Mouse (Mus musculus): ENCODE results near the gene Sp1. TPM values are rescaled to one million over a fixed set of nuclear protein-coding genes. Genes with fewer than 3 reads are reported as not detected.

The Sp1 gene
- polyA plus RNA-seq, 1 experiment from 2014 or later: 9.6 TPM

GRCm38 (mm10) chr15:102470183-102470604 is 64.3 kb downstream of the Sp1 start, which contains the start of gene Pcbp2:
Gene Pcbp2, plus strand, starts transcription at chr15:102470539.
- Histone ChIP-seq H3K4me1 (peaks cover 16% of the 10 kb centered on the region), H3K27me3 (no peaks in the 10 kb centered on the region), H3K36me3 (peaks cover 18% of the 10 kb centered on the region), H3K9me3 (0 out of 2 replicates have a peak, but pooled peaks cover 3% of the 10 kb centered on the region), H3K27ac (replicated peaks) (peak within 1 kb of the TSS; percentile 96), H3K4me2 (replicated peaks) (peak within 1 kb of the TSS; percentile 62), H3K4me3 (peak within 1 kb of the TSS; percentile 74), H3K9ac (replicated peaks) (peak within 1 kb of the TSS; percentile 94)
- WGBS: under 1% methylated on average over 34 of the region's 40 CpGs
- ATAC-seq (ENCODE audit: low FRiP score, low read depth): peak; percentile 99

GRCm38 (mm10) chr15:102470605-102471294 is 64.8 kb downstream of the Sp1 start:
- ATAC-seq (ENCODE audit: low FRiP score, low read depth): peak; percentile 64
- peak overlapping the region; percentile 74 for H3K4me3 ChIP-seq
- peak overlapping the region; percentile 96 for H3K27ac ChIP-seq (replicated peaks)
- no peaks in the 10 kb centered on the region for H3K27me3 ChIP-seq
- WGBS: under 1% methylated on average over 43 of the region's 67 CpGs
- H3K36me3 ChIP-seq: peaks cover 24% of the 10 kb centered on the region
- H3K9me3 ChIP-seq: 0 out of 2 replicates have a peak, but pooled peaks cover 3% of the 10 kb centered on the region
- H3K9ac ChIP-seq (replicated peaks): peak overlapping the region; percentile 94
- peaks cover 16% of the 10 kb centered on the region for H3K4me1 ChIP-seq
- H3K4me2 ChIP-seq (replicated peaks): peak overlapping the region; percentile 62

DNA sequence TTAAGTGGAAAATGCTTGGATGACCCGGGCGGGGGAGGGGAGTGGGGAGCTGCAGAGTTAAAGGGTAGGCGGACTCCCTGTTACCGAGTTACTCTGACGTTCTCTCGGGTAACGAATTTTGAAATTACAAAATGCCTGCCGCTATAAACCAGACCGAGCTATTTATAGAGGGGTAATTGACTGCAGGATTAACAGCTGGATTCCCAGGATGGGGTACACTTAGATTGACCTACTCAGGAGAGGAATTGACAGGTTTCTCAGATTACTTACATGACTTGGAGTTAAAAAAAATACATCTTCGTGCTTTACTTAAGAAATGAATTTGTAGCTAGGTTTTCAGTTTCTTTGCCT is 65.3 kb downstream of the Sp1 start:
- H3K9ac ChIP-seq (replicated peaks): peak overlapping the region; percentile 94
- H3K4me2 ChIP-seq (replicated peaks): peak overlapping the region; percentile 62
- H3K27ac ChIP-seq (replicated peaks): peak overlapping the region; percentile 96
- peaks cover 16% of the 10 kb centered on the region for H3K4me1 ChIP-seq
- H3K27me3 ChIP-seq: no peaks in the 10 kb centered on the region
- WGBS: 0% methylated on average over 10 of the region's 10 CpGs
- peak overlapping the region; percentile 74 for H3K4me3 ChIP-seq
- H3K36me3 ChIP-seq: peaks cover 29% of the 10 kb centered on the region
- 0 out of 2 replicates have a peak, but pooled peaks cover 3% of the 10 kb centered on the region for H3K9me3 ChIP-seq
- no peak; the same call in 1 of the 2 replicates for ATAC-seq (ENCODE audit: low FRiP score, low read depth)

DNA sequence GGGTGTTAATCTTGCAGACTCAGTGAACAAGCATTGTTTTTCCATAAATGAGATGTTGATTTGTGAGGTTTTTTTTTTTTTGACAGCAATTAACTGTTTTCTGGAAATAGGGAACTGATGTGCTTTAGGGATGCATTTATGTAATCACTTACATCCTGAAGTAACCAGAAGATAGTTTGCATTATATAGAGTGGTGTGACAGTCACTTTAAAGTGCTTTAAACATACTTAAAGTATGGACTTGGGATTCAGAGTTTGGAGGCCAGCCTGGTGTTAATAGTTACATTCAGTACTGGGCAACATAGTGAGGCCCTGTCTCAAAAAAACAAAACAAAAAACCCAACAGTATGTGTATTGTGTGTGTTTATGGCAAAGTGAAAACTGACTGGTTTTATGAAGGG is 65.8 kb downstream of the Sp1 start:
- peaks cover 16% of the 10 kb centered on the region for H3K4me1 ChIP-seq
- peak overlapping the region; percentile 62 for H3K4me2 ChIP-seq (replicated peaks)
- no peak for ATAC-seq (ENCODE audit: low FRiP score, low read depth)
- peak overlapping the region; percentile 94 for H3K9ac ChIP-seq (replicated peaks)
- no peak overlapping the region for H3K27ac ChIP-seq (replicated peaks)
- peak overlapping the region; percentile 74 for H3K4me3 ChIP-seq
- peaks cover 34% of the 10 kb centered on the region for H3K36me3 ChIP-seq
- no peaks in the 10 kb centered on the region for H3K27me3 ChIP-seq
- 0 out of 2 replicates have a peak, but pooled peaks cover 3% of the 10 kb centered on the region for H3K9me3 ChIP-seq

GRCm38 (mm10) chr15:102473246-102473645 is 67.3 kb downstream of the Sp1 start:
- H3K27me3 ChIP-seq: no peaks in the 10 kb centered on the region
- no peak for ATAC-seq (ENCODE audit: low FRiP score, low read depth)
- no peak overlapping the region for H3K4me2 ChIP-seq (replicated peaks)
- peaks cover 16% of the 10 kb centered on the region for H3K4me1 ChIP-seq
- 61% methylated on average over 2 of the region's 2 CpGs for whole genome bisulfite sequencing
- H3K9ac ChIP-seq (replicated peaks): no peak overlapping the region
- H3K9me3 ChIP-seq: 0 out of 2 replicates have a peak, but pooled peaks cover 3% of the 10 kb centered on the region
- H3K27ac ChIP-seq (replicated peaks): no peak overlapping the region
- H3K4me3 ChIP-seq: no peak overlapping the region
- H3K36me3 ChIP-seq: peaks cover 48% of the 10 kb centered on the region

- Histone ChIP-seq H3K4me1 (peaks cover 16% of the 10 kb centered on the region), H3K4me2 (replicated peaks) (no peak overlapping the region), H3K4me3 (no peak overlapping the region), H3K27ac (replicated peaks) (no peak overlapping the region), H3K9ac (replicated peaks) (no peak overlapping the region), H3K9me3 (no peaks in the 10 kb centered on the region), H3K27me3 (no peaks in the 10 kb centered on the region), H3K36me3 (peaks cover 60% of the 10 kb centered on the region)
- 93% methylated on average over 2 of the region's 2 CpGs for WGBS
- ATAC-seq (ENCODE audit: low FRiP score, low read depth): no peak
These were observed 68.6 kb downstream of the Sp1 start for GRCm38 (mm10) chr15:102474520-102474919.

GRCm38 (mm10) chr15:102483136-102483535 is 77.2 kb downstream of the Sp1 start:
- Histone ChIP-seq H3K27me3 (no peaks in the 10 kb centered on the region), H3K4me1 (no peaks in the 10 kb centered on the region), H3K4me3 (no peak overlapping the region), H3K9me3 (no peaks in the 10 kb centered on the region), H3K4me2 (replicated peaks) (no peak overlapping the region), H3K27ac (replicated peaks) (no peak overlapping the region), H3K36me3 (peaks cover 82% of the 10 kb centered on the region), H3K9ac (replicated peaks) (no peak overlapping the region)
- no peak for ATAC-seq (ENCODE audit: low FRiP score, low read depth)
- WGBS: 88% methylated on average over 3 of the region's 3 CpGs

GRCm38 (mm10) chr15:102485853-102486252 is 79.9 kb downstream of the Sp1 start:
- no peak overlapping the region for H3K27ac ChIP-seq (replicated peaks)
- no peak overlapping the region for H3K4me2 ChIP-seq (replicated peaks)
- peaks cover 86% of the 10 kb centered on the region for H3K36me3 ChIP-seq
- no peaks in the 10 kb centered on the region for H3K9me3 ChIP-seq
- no peak overlapping the region for H3K9ac ChIP-seq (replicated peaks)
- no peaks in the 10 kb centered on the region for H3K4me1 ChIP-seq
- ATAC-seq (ENCODE audit: low FRiP score, low read depth): no peak
- no peak overlapping the region for H3K4me3 ChIP-seq
- no peaks in the 10 kb centered on the region for H3K27me3 ChIP-seq
- 95% methylated on average over 12 of the region's 12 CpGs for WGBS

Other genes with a start within 250 kb of the Sp1 start
- gene Zfp740, start 202.9 kb upstream of the Sp1 start, polyA plus RNA-seq (2016; fragmentation: Nextera tagmentation; extraction: Ambion mirVana): 108 and 110 TPM in 2 replicates
- 40.9 and 41.0 TPM in 2 replicates for gene Csad, start 201.4 kb upstream of the Sp1 start, polyA plus RNA-seq (2016; fragmentation: Nextera tagmentation; extraction: Ambion mirVana)
- 0.84 and 1.6 TPM in 2 replicates for gene Itgb7, start 174.2 kb upstream of the Sp1 start, polyA plus RNA-seq (2016; fragmentation: Nextera tagmentation; extraction: Ambion mirVana)
- gene Rarg, start 148.6 kb upstream of the Sp1 start, polyA plus RNA-seq (2016; fragmentation: Nextera tagmentation; extraction: Ambion mirVana): 13.6 and 19.2 TPM in 2 replicates
- 0.26 and 0.28 TPM in 2 replicates for gene Gm9918, start 135.6 kb upstream of the Sp1 start, polyA plus RNA-seq (2016; fragmentation: Nextera tagmentation; extraction: Ambion mirVana)
- 51.9 and 57.7 TPM in 2 replicates for gene Mfsd5, start 126.7 kb upstream of the Sp1 start, polyA plus RNA-seq (2016; fragmentation: Nextera tagmentation; extraction: Ambion mirVana)
- 33.6 and 38.4 TPM in 2 replicates for gene Espl1, start 109.9 kb upstream of the Sp1 start, polyA plus RNA-seq (2016; fragmentation: Nextera tagmentation; extraction: Ambion mirVana)
- gene Pfdn5, start 80.0 kb upstream of the Sp1 start, polyA plus RNA-seq (2016; fragmentation: Nextera tagmentation; extraction: Ambion mirVana): 363 and 378 TPM in 2 replicates
- 96.1 and 108 TPM in 2 replicates for gene Myg1, start 74.4 kb upstream of the Sp1 start, polyA plus RNA-seq (2016; fragmentation: Nextera tagmentation; extraction: Ambion mirVana)
- gene Aaas, start 55.4 kb upstream of the Sp1 start, polyA plus RNA-seq (2016; fragmentation: Nextera tagmentation; extraction: Ambion mirVana): 61.5 and 67.9 TPM in 2 replicates
- 0.46 and 0.93 TPM in 2 replicates for gene Sp7, start 39.0 kb upstream of the Sp1 start, polyA plus RNA-seq (2016; fragmentation: Nextera tagmentation; extraction: Ambion mirVana)
- gene Amhr2, start 39.2 kb downstream of the Sp1 start, polyA plus RNA-seq (2016; fragmentation: Nextera tagmentation; extraction: Ambion mirVana): 0.29 TPM in 1 of 2 replicates, not detected in the other
- gene Prr13, start 52.9 kb downstream of the Sp1 start, polyA plus RNA-seq (2016; fragmentation: Nextera tagmentation; extraction: Ambion mirVana): 84.9 and 97.9 TPM in 2 replicates
- gene Pcbp2, start 64.4 kb downstream of the Sp1 start, polyA plus RNA-seq (2016; fragmentation: Nextera tagmentation; extraction: Ambion mirVana): 168 and 186 TPM in 2 replicates
- 4.6 and 9.6 TPM in 2 replicates for gene Gm10337, start 97.6 kb downstream of the Sp1 start, polyA plus RNA-seq (2016; fragmentation: Nextera tagmentation; extraction: Ambion mirVana)
- 46.1 and 50.6 TPM in 2 replicates for gene Map3k12, start 110.9 kb downstream of the Sp1 start, polyA plus RNA-seq (2016; fragmentation: Nextera tagmentation; extraction: Ambion mirVana)
- gene Tarbp2, start 112.0 kb downstream of the Sp1 start, polyA plus RNA-seq (2016; fragmentation: Nextera tagmentation; extraction: Ambion mirVana): 106 and 107 TPM in 2 replicates
- 2.5 and 3.1 TPM in 2 replicates for gene Npff, start 118.8 kb downstream of the Sp1 start, polyA plus RNA-seq (2016; fragmentation: Nextera tagmentation; extraction: Ambion mirVana)
- 0.18 TPM in 1 of 2 replicates, not detected in the other for gene Gm28047, start 218.9 kb downstream of the Sp1 start, polyA plus RNA-seq (2016; fragmentation: Nextera tagmentation; extraction: Ambion mirVana)
- gene Atf7, start 219.3 kb downstream of the Sp1 start, polyA plus RNA-seq (2016; fragmentation: Nextera tagmentation; extraction: Ambion mirVana): 17.0 and 20.1 TPM in 2 replicates